Mouse (Mus musculus) limb, embryonic 10.5 days (tissue): ENCODE measurements at regions not wholly inside any gene's neighbourhood (a gene's known extent, or its start where the extent isn't known, plus 50 kb on each side); places are given as distances from the start of the nearest gene placed in this dataset.

ENCODE experiments used
- DNase-seq: peaks from one replicate; pipeline ENCODE4 v3.0.0-alpha.2; 2017; ENCODE audit warnings: low spot score
- H3K27ac ChIP-seq: fragments of 300-500 bp; sonication (generic); 2 replicates; pipeline ENCODE4 v1.5.1; 2016; ENCODE audit warnings: mild to moderate bottlenecking
- H3K27me3 ChIP-seq: fragments of 300-500 bp; sonication (generic); 2 replicates; pipeline ENCODE4 v1.6.1; 2016; ENCODE audit warnings: low read depth, mild to moderate bottlenecking; ENCODE audit not compliant: poor library complexity, severe bottlenecking
- H3K36me3 ChIP-seq: fragments of 300-500 bp; sonication (generic); 2 replicates; pipeline ENCODE4 v1.6.1; 2016; ENCODE audit warnings: mild to moderate bottlenecking, moderate library complexity
- H3K4me1 ChIP-seq: fragments of 300-500 bp; sonication (generic); 2 replicates; pipeline ENCODE4 v1.6.1; 2016
- H3K4me3 ChIP-seq: fragments of 300-500 bp; sonication (generic); 2 replicates; pipeline ENCODE4 v1.5.1; 2016; ENCODE audit warnings: mild to moderate bottlenecking, moderate library complexity
- H3K9me3 ChIP-seq: fragments of 300-500 bp; sonication (generic); replicated peaks from 2 replicates; pipeline ENCODE4 v1.6.1; 2016; ENCODE audit warnings: mild to moderate bottlenecking
- WGBS: fragments of 180-500 bp; shearing (Covaris S2); methylation state at CpG from one replicate; pipeline ENCODE4 v1.1.7; 2016; 5-methylcytosine and 5-hydroxymethylcytosine counted together

DNA sequence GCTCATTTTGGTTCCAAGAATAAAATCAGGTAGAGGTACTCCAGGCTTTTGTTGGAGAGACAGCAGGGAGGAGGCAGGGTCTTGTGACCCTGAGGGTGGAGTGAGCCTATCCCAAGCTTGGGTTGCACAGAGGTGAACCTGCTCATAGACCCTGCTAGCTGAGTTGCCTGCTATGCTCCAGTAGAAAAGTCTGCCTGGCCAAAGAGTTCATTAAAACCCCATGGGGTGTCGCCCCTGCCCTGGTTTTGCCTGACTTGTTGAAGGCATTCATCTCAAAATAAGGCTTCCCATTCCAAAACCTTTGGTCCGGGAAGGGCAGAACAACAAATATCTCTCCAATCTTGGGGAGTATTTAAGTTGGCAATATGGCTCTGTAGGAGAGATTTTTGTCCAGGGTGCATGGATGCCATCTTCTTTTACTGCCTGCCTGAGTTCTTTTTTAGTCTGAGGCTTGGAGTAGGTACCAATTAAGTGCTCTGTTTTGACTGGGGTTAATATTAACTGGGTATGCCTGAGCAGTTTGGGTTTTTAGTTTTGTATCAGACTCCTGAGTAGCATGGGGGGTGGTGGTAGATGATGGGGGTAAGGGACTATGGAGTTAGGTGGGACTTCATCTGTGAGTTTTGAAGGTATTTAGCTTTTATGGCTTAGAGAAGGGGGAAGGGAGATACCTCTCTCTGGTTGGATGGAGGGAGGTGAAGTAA, 120.8 kb upstream of the Tmem164 start:
- no peak overlapping the region for H3K27ac ChIP-seq
- H3K4me1 ChIP-seq, result no peaks in the 10 kb centered on the region
- 74% methylated on average over 2 of the region's 2 CpGs for WGBS
- no peaks in the 10 kb centered on the region for H3K9me3 ChIP-seq
- H3K27me3 ChIP-seq, result peaks cover 82% of the 10 kb centered on the region
- no peak for DNase-seq
- no peak overlapping the region for H3K4me3 ChIP-seq
- H3K36me3 ChIP-seq, result no peaks in the 10 kb centered on the region

DNA sequence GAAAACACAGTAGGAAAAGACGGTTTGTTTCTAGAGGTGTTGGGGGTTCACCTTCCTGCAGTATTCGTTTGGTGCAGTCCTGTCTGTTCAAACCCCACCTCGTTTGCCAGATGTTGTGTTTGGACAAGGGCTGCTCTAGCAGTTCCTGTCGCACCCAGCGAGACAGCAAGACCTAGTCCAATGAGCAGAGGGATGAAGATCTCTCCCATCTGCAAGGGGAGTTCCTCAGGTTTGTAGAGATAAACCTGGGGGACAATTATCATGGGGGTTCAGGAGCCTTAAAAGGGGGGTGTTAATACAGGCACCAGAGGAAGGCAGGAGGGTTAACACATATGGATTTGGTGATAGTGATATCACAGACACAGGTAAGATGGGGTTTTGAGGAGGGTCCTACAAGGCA, 119.4 kb upstream of the Tmem164 start:
- no peak overlapping the region for H3K4me3 ChIP-seq
- no peak for DNase-seq
- no peaks in the 10 kb centered on the region for H3K4me1 ChIP-seq
- no peaks in the 10 kb centered on the region for H3K36me3 ChIP-seq
- H3K27me3 ChIP-seq, result peaks cover 92% of the 10 kb centered on the region
- 68% methylated on average over 5 of the region's 5 CpGs for WGBS
- H3K27ac ChIP-seq, result no peak overlapping the region
- no peaks in the 10 kb centered on the region for H3K9me3 ChIP-seq

GRCm38 (mm10) chrX:142564186-142564585, 117.0 kb upstream of the Tmem164 start:
- Histone ChIP-seq H3K36me3 (no peaks in the 10 kb centered on the region), H3K27me3 (peaks cover 97% of the 10 kb centered on the region), H3K27ac (no peak overlapping the region), H3K4me1 (no peaks in the 10 kb centered on the region), H3K4me3 (no peak overlapping the region), H3K9me3 (no peaks in the 10 kb centered on the region)
- DNase-seq, result no peak
- 58% methylated on average over 9 of the region's 9 CpGs for WGBS

DNA sequence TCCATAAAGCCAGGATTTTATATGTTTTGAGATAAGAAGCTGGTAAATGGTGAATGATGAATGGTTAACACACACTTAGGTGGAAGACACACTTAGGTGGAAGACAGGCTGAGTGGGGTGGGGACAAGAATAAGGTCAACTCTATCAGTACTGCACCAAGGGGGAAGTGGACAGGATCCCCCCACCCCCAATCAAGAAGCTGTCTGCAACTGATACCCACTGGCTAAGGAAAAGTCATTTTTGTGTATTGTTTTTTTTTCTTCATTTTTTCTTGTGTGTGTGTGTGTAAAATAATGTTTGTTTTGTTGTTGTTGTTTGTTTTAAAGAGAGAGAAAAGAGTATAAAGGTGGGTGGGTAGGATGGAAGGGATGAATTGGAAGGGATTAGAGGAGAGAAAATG, 109.4 kb upstream of the Tmem164 start:
- no peaks in the 10 kb centered on the region for H3K36me3 ChIP-seq
- DNase-seq, result no peak
- H3K4me1 ChIP-seq, result no peaks in the 10 kb centered on the region
- H3K27ac ChIP-seq, result no peak overlapping the region
- H3K9me3 ChIP-seq, result no peaks in the 10 kb centered on the region
- peaks cover 67% of the 10 kb centered on the region for H3K27me3 ChIP-seq
- H3K4me3 ChIP-seq, result no peak overlapping the region

GRCm38 (mm10) chrX:142574022-142574421, 107.2 kb upstream of the Tmem164 start:
- Histone ChIP-seq H3K36me3 (no peaks in the 10 kb centered on the region), H3K4me3 (no peak overlapping the region), H3K4me1 (no peaks in the 10 kb centered on the region), H3K27me3 (peaks cover 62% of the 10 kb centered on the region), H3K27ac (no peak overlapping the region), H3K9me3 (no peaks in the 10 kb centered on the region)
- DNase-seq, result no peak
- WGBS, result 90% methylated on average over 4 of the region's 4 CpGs

- peaks cover 72% of the 10 kb centered on the region for H3K27me3 ChIP-seq
- no peak overlapping the region for H3K4me3 ChIP-seq
- no peak overlapping the region for H3K27ac ChIP-seq
- 59% methylated on average over 10 of the region's 10 CpGs for WGBS
- H3K4me1 ChIP-seq, result no peaks in the 10 kb centered on the region
- H3K9me3 ChIP-seq, result no peaks in the 10 kb centered on the region
- DNase-seq, result no peak
- no peaks in the 10 kb centered on the region for H3K36me3 ChIP-seq
These were observed 106.1 kb upstream of the Tmem164 start for GRCm38 (mm10) chrX:142574945-142575710.

GRCm38 (mm10) chrX:142576127-142576526, 105.1 kb upstream of the Tmem164 start:
- H3K4me3 ChIP-seq, result no peak overlapping the region
- no peaks in the 10 kb centered on the region for H3K4me1 ChIP-seq
- H3K27ac ChIP-seq, result no peak overlapping the region
- H3K27me3 ChIP-seq, result peaks cover 80% of the 10 kb centered on the region
- 92% methylated on average over 3 of the region's 3 CpGs for WGBS
- no peaks in the 10 kb centered on the region for H3K36me3 ChIP-seq
- DNase-seq, result no peak
- H3K9me3 ChIP-seq, result no peaks in the 10 kb centered on the region

- H3K36me3 ChIP-seq, result no peaks in the 10 kb centered on the region
- WGBS, result 77% methylated on average over 6 of the region's 6 CpGs
- H3K27ac ChIP-seq, result no peak overlapping the region
- no peak overlapping the region for H3K4me3 ChIP-seq
- H3K4me1 ChIP-seq, result no peaks in the 10 kb centered on the region
- peaks cover 85% of the 10 kb centered on the region for H3K27me3 ChIP-seq
- DNase-seq, result no peak
- H3K9me3 ChIP-seq, result no peaks in the 10 kb centered on the region
These were observed 103.6 kb upstream of the Tmem164 start for GRCm38 (mm10) chrX:142577449-142578081.

GRCm38 (mm10) chrX:142585281-142585680, 95.9 kb upstream of the Tmem164 start:
- DNase-seq, result no peak
- H3K4me1 ChIP-seq, result no peaks in the 10 kb centered on the region
- peaks cover 91% of the 10 kb centered on the region for H3K27me3 ChIP-seq
- no peaks in the 10 kb centered on the region for H3K36me3 ChIP-seq
- H3K27ac ChIP-seq, result no peak overlapping the region
- no peaks in the 10 kb centered on the region for H3K9me3 ChIP-seq
- no peak overlapping the region for H3K4me3 ChIP-seq
- WGBS, result 72% methylated on average over 2 of the region's 2 CpGs

DNA sequence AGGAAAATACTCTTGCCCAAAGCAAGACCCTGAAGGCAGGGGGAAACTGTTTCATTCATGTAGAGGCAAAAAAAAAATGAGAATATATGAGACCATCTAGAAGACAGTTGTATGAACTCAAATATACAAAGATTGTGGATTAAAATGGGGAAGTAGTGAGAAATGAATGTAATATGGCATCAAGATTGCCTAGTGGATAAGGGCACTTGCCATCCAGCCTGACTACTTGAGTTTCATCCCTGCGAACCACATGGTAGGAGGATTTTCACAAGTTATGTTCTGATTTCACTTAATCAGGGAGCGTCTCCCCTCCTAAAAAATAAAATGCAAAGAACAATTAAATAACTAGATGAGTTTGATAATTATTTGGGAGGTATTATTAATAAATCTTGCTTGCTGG, 81.8 kb upstream of the Tmem164 start:
- Histone ChIP-seq H3K4me3 (no peak overlapping the region), H3K27me3 (peaks cover 82% of the 10 kb centered on the region), H3K9me3 (no peaks in the 10 kb centered on the region), H3K4me1 (no peaks in the 10 kb centered on the region), H3K27ac (no peak overlapping the region), H3K36me3 (no peaks in the 10 kb centered on the region)
- WGBS, result 90% methylated on average over 2 of the region's 2 CpGs
- no peak for DNase-seq

GRCm38 (mm10) chrX:142600782-142601181, 80.4 kb upstream of the Tmem164 start:
- H3K27ac ChIP-seq, result no peak overlapping the region
- no peak overlapping the region for H3K4me3 ChIP-seq
- no peaks in the 10 kb centered on the region for H3K36me3 ChIP-seq
- no peaks in the 10 kb centered on the region for H3K4me1 ChIP-seq
- no peaks in the 10 kb centered on the region for H3K9me3 ChIP-seq
- no peak for DNase-seq
- 97% methylated on average over 1 of the region's 1 CpGs for WGBS
- peaks cover 84% of the 10 kb centered on the region for H3K27me3 ChIP-seq

DNA sequence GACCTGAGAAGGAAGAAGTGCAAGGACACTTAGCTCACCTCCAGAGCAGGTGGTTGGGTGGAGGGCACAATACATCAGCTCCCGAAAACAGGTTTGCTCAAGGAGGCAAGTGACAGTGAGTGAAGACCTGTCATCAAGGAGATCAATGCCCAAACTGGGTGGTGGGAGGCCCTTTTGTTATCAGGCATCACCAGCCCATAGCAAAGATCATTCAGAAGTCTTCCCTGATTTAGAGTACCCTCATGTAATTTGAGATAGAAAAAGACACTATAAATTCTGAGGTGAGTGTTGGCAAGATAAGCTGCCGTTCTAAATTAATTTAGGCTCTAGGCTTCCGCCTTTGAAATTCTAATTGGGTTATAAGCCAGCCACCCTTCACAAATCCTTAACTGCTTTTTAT, 76.1 kb upstream of the Tmem164 start:
- Histone ChIP-seq H3K27ac (no peak overlapping the region), H3K27me3 (peaks cover 87% of the 10 kb centered on the region), H3K9me3 (no peaks in the 10 kb centered on the region), H3K4me1 (no peaks in the 10 kb centered on the region), H3K4me3 (no peak overlapping the region), H3K36me3 (no peaks in the 10 kb centered on the region)
- no peak for DNase-seq
- WGBS, result 53% methylated on average over 3 of the region's 3 CpGs

DNA sequence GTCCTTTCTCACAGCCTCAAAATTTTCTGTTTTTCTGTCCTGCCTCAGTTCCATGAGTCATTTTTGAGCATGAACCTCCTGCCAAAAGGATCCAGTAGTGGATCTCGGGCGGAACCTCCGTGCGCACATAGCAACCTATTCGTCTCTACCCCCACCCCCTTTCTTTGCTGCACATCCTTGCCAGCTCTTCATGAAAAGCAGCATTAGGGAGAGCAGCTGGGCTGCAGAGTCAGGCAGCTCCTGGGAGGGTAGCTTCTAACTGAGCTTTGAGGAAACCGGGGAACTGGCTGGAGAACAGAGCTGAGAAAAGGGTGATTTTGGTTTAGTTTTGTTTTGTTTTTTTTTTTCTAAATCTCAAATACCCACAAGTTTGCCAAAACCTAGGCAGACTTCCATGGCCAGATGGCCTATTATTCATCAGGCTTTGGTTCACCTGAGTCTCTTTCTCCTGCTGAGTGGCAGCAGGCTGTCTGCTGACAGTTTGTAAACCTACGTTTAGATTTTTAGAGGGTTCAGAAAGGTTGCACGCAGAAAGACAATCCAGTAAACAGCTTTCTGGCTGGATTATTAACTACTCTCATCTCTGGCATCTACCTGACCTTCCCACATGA, 74.5 kb upstream of the Tmem164 start:
- Histone ChIP-seq H3K4me1 (no peaks in the 10 kb centered on the region), H3K27me3 (peaks cover 87% of the 10 kb centered on the region), H3K9me3 (no peaks in the 10 kb centered on the region), H3K4me3 (no peak overlapping the region), H3K27ac (no peak overlapping the region), H3K36me3 (no peaks in the 10 kb centered on the region)
- WGBS, result 86% methylated on average over 8 of the region's 8 CpGs
- DNase-seq, result no peak
